Mouse (Mus musculus): ENCODE measurements around the gene Tmem120b. TPM values are rescaled to one million over a fixed set of nuclear protein-coding genes. Genes with fewer than 3 reads are reported as not detected.

Tmem120b gene
- total RNA-seq, 1 experiment from 2014 or later = 4.8 TPM

- ATAC-seq (replicated peaks; ENCODE audit: low read depth, poor library complexity, severe bottlenecking) = no peak
Measured at GRCm38 (mm10) chr5:123150641-123151040, 82.4 kb downstream of the Tmem120b start.

GRCm38 (mm10) chr5:123151077-123151476 lies 82.9 kb downstream of the Tmem120b start:
- ATAC-seq (replicated peaks; ENCODE audit: low read depth, poor library complexity, severe bottlenecking) = peak; percentile 79

GRCm38 (mm10) chr5:123151707-123152362 lies 83.6 kb downstream of the Tmem120b start:
- ATAC-seq (replicated peaks; ENCODE audit: low read depth, poor library complexity, severe bottlenecking) = no peak

- no peak for ATAC-seq (replicated peaks; ENCODE audit: low read depth, poor library complexity, severe bottlenecking)
Measured at GRCm38 (mm10) chr5:123152901-123153300, 84.7 kb downstream of the Tmem120b start.

GRCm38 (mm10) chr5:123155425-123155824 lies 87.2 kb downstream of the Tmem120b start:
- peak; percentile 51; the same call in 1 of the 2 replicates for ATAC-seq (replicated peaks; ENCODE audit: low read depth, poor library complexity, severe bottlenecking)

GRCm38 (mm10) chr5:123156763-123157162 lies 88.5 kb downstream of the Tmem120b start:
- ATAC-seq (replicated peaks; ENCODE audit: low read depth, poor library complexity, severe bottlenecking) = 0 out of 2 replicates have a peak, but pooled peaks have one; percentile 13

GRCm38 (mm10) chr5:123157972-123158371 lies 89.8 kb downstream of the Tmem120b start:
- no peak for ATAC-seq (replicated peaks; ENCODE audit: low read depth, poor library complexity, severe bottlenecking)

GRCm38 (mm10) chr5:123159446-123159845 lies 91.2 kb downstream of the Tmem120b start:
- no peak for ATAC-seq (replicated peaks; ENCODE audit: low read depth, poor library complexity, severe bottlenecking)

- no peak for ATAC-seq (replicated peaks; ENCODE audit: low read depth, poor library complexity, severe bottlenecking)
Measured at GRCm38 (mm10) chr5:123159866-123160265, 91.7 kb downstream of the Tmem120b start.

- ATAC-seq (replicated peaks; ENCODE audit: low read depth, poor library complexity, severe bottlenecking) = no peak
Measured at GRCm38 (mm10) chr5:123160341-123160740, 92.1 kb downstream of the Tmem120b start.

GRCm38 (mm10) chr5:123162942-123163341 lies 94.7 kb downstream of the Tmem120b start:
- peak; percentile 41 for ATAC-seq (replicated peaks; ENCODE audit: low read depth, poor library complexity, severe bottlenecking)

GRCm38 (mm10) chr5:123166437-123166836 lies 98.2 kb downstream of the Tmem120b start:
- no peak for ATAC-seq (replicated peaks; ENCODE audit: low read depth, poor library complexity, severe bottlenecking)

Other genes starting within 250 kb of the Tmem120b start
- 344 and 345 TPM in 2 replicates for gene Anapc5, start 247.1 kb upstream of the Tmem120b start, total RNA-seq (2017)
- gene Rnf34, start 218.4 kb upstream of the Tmem120b start, total RNA-seq (2017) = 15.3 and 23.0 TPM in 2 replicates
- gene Kdm2b, start 78.6 kb upstream of the Tmem120b start, total RNA-seq (2017) = 60.6 and 72.8 TPM in 2 replicates
- 10.6 and 13.0 TPM in 2 replicates for gene Orai1, start 53.3 kb upstream of the Tmem120b start, total RNA-seq (2017)
- gene Morn3, start 21.4 kb upstream of the Tmem120b start, total RNA-seq (2017) = not detected in 2 replicates
- gene Rhof, start 64.3 kb downstream of the Tmem120b start, total RNA-seq (2017) = 3.4 TPM in 2 replicates
- 6.3 and 7.7 TPM in 2 replicates for gene Setd1b, start 73.8 kb downstream of the Tmem120b start, total RNA-seq (2017)
- 27.1 and 44.4 TPM in 2 replicates for gene Psmd9, start 101.0 kb downstream of the Tmem120b start, total RNA-seq (2017)
- gene Hpd, start 114.3 kb downstream of the Tmem120b start, total RNA-seq (2017) = not detected in 2 replicates
- gene Wdr66, start 183.7 kb downstream of the Tmem120b start, total RNA-seq (2017) = not detected in 2 replicates

Data from common myeloid progenitor, adult 5-6 weeks (primary cell).